Mouse (Mus musculus) ES-E14 (cell line): ENCODE data around the gene Kif1c.

Source experiments
- CHD2 ChIP-seq: IDR thresholded peaks from 2 replicates; pipeline ENCODE4 v1.6.1; 2014; ENCODE audit warnings: mild to moderate bottlenecking, low read depth, low read length, inconsistent platforms
- HCFC1 ChIP-seq: IDR thresholded peaks from 2 replicates; pipeline ENCODE4 v1.6.1; 2012; ENCODE audit warnings: low read length, inconsistent platforms, borderline replicate concordance; ENCODE audit not compliant: insufficient read depth
- MAFK ChIP-seq: IDR thresholded peaks from 2 replicates; pipeline ENCODE4 v1.6.1; 2014; ENCODE audit warnings: mild to moderate bottlenecking, low read depth, low read length, inconsistent platforms; ENCODE audit not compliant: insufficient read depth

DNA sequence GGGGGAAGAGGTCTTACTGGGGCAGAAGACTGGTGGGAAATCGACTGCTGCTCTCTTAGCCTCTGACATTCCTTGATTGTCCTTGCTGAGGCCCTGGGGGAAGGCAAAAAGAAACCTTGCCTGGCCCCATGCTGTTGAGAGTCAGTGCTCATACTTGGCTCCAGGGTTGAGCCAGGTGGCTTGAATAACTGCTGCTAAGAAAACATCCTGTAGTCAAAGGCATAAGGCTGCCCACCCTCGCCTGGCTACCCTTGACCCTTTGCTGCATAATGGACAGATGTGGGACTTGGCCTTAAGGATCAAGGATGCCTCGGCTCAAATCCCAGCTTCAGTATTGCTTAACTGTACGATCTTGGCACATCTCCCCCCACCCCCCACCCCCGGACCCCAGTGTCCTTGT lies 18.1 kb downstream of the Kif1c start:
- TF ChIP-seq CHD2 (no peak), HCFC1 (no peak), MAFK (no peak)
